Mouse (Mus musculus): ENCODE results near the gene Slc39a11. TPM values are rescaled to one million over a fixed set of nuclear protein-coding genes. Genes with fewer than 3 reads are reported as not detected.

The Slc39a11 gene
- polyA plus RNA-seq, 1 experiment: 14.7 TPM

GRCm38 (mm10) chr11:113225748-113226147 is 424.1 kb downstream of the Slc39a11 start:
- WGBS: 71% methylated on average over 3 of the region's 3 CpGs
- H3K4me3 ChIP-seq (replicated peaks; ENCODE audit: control insufficient read depth, low read depth, low read length): no peak overlapping the region

DNA sequence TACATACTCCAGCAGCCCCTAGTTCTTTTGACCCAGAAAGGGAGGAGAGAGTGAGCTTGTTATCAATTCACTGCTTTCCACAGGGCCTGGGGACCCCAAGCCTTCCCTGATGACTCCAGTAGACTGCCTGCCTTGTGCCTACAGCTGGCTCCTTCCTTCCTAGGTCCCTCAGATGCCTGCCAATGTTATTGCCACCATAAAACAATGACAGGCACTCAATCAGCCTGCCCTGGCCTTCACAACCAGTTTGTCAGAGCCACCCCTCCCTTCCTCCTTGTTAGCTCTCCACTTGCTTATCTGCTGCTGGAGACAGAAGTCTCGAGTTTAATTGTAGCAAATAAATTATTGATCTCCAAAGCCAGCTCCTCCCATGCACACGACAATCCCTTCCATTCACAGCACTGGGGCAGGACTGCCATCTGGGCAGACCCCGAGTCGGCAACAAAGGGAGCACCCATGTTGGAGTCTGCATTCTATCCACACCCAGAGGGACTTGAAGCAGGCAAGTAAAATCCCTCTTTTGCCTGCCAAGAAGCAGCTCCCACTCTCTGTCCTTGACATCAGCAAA is 426.0 kb downstream of the Slc39a11 start:
- no peaks in the 10 kb centered on the region for H3K4me1 ChIP-seq (ENCODE audit: control insufficient read depth, insufficient read depth, low read length)
- TF ChIP-seq CTCF (IDR thresholded peaks at IDR 0.05; ENCODE audit: control insufficient read depth, insufficient read depth, low read length): no peak
- WGBS: 32% methylated on average over 4 of the region's 4 CpGs

More at GRCm38 (mm10) chr11:113225748-113226147, 424.1 kb downstream of the Slc39a11 start:
- Histone ChIP-seq H3K4me1 (ENCODE audit: control insufficient read depth, insufficient read depth, low read length) (no peaks in the 10 kb centered on the region), H3K27ac (ENCODE audit: control insufficient read depth, insufficient read depth, low read depth, low read length, poor library complexity) (no peak overlapping the region)
- no peak for TF ChIP-seq POLR2A (IDR thresholded peaks at IDR 0.05; ENCODE audit: borderline replicate concordance, control insufficient read depth, low read depth, low read length)
- no peak for TF ChIP-seq CTCF (IDR thresholded peaks at IDR 0.05; ENCODE audit: control insufficient read depth, insufficient read depth, low read length)

GRCm38 (mm10) chr11:113221267-113222195 is 428.3 kb downstream of the Slc39a11 start:
- Histone ChIP-seq H3K27ac (ENCODE audit: control insufficient read depth, insufficient read depth, low read depth, low read length, poor library complexity) (no peak overlapping the region), H3K4me1 (ENCODE audit: control insufficient read depth, insufficient read depth, low read length) (no peaks in the 10 kb centered on the region), H3K4me3 (replicated peaks; ENCODE audit: control insufficient read depth, low read depth, low read length) (no peak overlapping the region)
- TF ChIP-seq POLR2A (IDR thresholded peaks at IDR 0.05; ENCODE audit: borderline replicate concordance, control insufficient read depth, low read depth, low read length) (no peak), CTCF (IDR thresholded peaks at IDR 0.05; ENCODE audit: control insufficient read depth, insufficient read depth, low read length) (no peak)
- 67% methylated on average over 18 of the region's 18 CpGs for WGBS

More for the DNA sequence above, 426.0 kb downstream of the Slc39a11 start:
- H3K4me3 ChIP-seq (replicated peaks; ENCODE audit: control insufficient read depth, low read depth, low read length): no peak overlapping the region
- H3K27ac ChIP-seq (ENCODE audit: control insufficient read depth, insufficient read depth, low read depth, low read length, poor library complexity): no peak overlapping the region

DNA sequence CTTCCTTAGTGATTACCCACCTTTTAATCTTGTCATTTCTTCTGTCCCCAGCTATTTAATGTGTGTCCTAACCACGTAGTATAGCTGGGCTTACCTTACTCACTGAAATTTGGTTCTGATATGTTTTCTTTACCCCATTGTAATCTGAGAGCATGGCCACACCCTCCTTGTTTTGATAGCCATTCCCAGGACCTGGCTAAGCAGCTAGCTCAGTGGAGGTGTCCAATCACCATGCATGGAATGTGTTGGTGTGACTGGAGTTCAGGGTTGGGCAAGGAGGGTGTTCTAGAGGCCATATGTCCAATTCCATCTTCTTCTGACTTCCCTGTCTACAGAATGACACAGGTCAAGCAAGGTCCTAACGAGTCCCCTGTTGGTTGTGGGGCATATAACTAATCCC is 429.2 kb downstream of the Slc39a11 start:
- Histone ChIP-seq H3K27ac (ENCODE audit: control insufficient read depth, insufficient read depth, low read depth, low read length, poor library complexity) (no peak overlapping the region), H3K4me1 (ENCODE audit: control insufficient read depth, insufficient read depth, low read length) (no peaks in the 10 kb centered on the region), H3K4me3 (replicated peaks; ENCODE audit: control insufficient read depth, low read depth, low read length) (no peak overlapping the region)
- WGBS: 66% methylated on average over 2 of the region's 2 CpGs
- TF ChIP-seq CTCF (IDR thresholded peaks at IDR 0.05; ENCODE audit: control insufficient read depth, insufficient read depth, low read length) (no peak), POLR2A (IDR thresholded peaks at IDR 0.05; ENCODE audit: borderline replicate concordance, control insufficient read depth, low read depth, low read length) (no peak)

GRCm38 (mm10) chr11:113214741-113215140 is 435.1 kb downstream of the Slc39a11 start:
- no peak overlapping the region for H3K27ac ChIP-seq (ENCODE audit: control insufficient read depth, insufficient read depth, low read depth, low read length, poor library complexity)
- H3K4me1 ChIP-seq (ENCODE audit: control insufficient read depth, insufficient read depth, low read length): no peaks in the 10 kb centered on the region
- 77% methylated on average over 7 of the region's 7 CpGs for WGBS
- H3K4me3 ChIP-seq (replicated peaks; ENCODE audit: control insufficient read depth, low read depth, low read length): no peak overlapping the region
- TF ChIP-seq CTCF (IDR thresholded peaks at IDR 0.05; ENCODE audit: control insufficient read depth, insufficient read depth, low read length) (no peak), POLR2A (IDR thresholded peaks at IDR 0.05; ENCODE audit: borderline replicate concordance, control insufficient read depth, low read depth, low read length) (no peak)

DNA sequence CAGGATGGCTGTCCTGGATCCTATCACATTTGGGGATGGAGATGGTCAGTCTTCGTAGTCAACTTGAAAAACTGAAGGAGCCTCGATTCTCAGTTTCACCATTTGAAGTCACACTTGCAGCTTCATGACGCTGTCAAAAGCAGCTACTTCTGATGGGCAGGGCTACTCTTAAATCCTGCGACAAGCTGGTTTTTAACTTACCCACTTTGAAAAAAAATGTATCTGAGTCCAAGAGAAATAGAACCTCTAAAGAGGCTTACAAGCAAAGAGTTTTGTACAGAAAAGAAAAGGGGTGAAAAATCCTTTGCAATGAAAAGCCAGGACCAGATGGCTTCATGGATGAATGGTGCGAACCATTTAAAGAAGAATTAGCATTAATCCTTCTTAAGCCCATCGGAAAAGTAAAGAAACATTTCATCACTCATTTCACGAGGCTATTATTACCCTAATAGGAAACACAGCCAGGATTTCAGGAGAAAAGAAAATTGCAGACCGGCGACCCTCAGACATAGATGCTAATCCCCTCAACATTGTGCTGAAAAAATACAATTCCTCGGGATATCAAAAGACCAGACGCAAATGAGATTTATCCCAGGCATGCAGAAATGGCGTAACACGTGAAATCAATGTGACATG is 437.4 kb downstream of the Slc39a11 start:
- no peak for TF ChIP-seq CTCF (IDR thresholded peaks at IDR 0.05; ENCODE audit: control insufficient read depth, insufficient read depth, low read length)
- TF ChIP-seq POLR2A (IDR thresholded peaks at IDR 0.05; ENCODE audit: borderline replicate concordance, control insufficient read depth, low read depth, low read length): no peak
- no peaks in the 10 kb centered on the region for H3K4me1 ChIP-seq (ENCODE audit: control insufficient read depth, insufficient read depth, low read length)
- 80% methylated on average over 13 of the region's 13 CpGs for WGBS
- no peak overlapping the region for H3K27ac ChIP-seq (ENCODE audit: control insufficient read depth, insufficient read depth, low read depth, low read length, poor library complexity)
- H3K4me3 ChIP-seq (replicated peaks; ENCODE audit: control insufficient read depth, low read depth, low read length): no peak overlapping the region

DNA sequence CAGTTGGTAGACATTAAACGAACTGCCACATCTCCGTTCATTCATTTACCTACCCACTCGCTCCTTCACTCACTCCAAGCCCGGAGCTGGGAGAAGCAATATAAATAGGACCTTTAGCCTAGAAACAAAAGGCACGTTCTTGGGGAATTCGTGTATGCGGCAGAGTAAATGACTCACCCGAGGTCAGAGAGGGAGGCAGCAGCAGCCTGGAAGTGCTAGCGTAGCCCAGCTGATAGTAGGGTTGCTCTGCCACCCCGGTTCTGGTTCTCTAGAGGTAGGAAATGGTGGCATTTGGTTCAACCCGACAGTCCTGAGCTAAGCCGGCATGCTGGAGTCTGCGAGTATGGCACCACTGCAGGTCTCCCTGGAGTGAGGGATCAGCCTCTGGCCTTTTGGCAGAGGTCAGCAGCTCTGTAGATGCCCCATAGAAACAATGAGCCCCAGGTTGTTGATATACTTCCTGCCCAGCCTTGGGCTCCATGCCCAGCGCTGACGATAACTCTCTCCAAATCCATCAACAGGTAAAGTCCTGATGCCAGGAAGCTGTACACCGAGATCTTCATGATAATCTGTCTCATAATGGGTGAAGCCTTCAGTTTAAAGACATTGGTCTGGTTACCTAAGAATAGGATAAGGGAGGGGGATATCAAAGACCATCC is 440.5 kb downstream of the Slc39a11 start:
- no peak overlapping the region for H3K27ac ChIP-seq (ENCODE audit: control insufficient read depth, insufficient read depth, low read depth, low read length, poor library complexity)
- TF ChIP-seq POLR2A (IDR thresholded peaks at IDR 0.05; ENCODE audit: borderline replicate concordance, control insufficient read depth, low read depth, low read length) (no peak), CTCF (IDR thresholded peaks at IDR 0.05; ENCODE audit: control insufficient read depth, insufficient read depth, low read length) (no peak)
- 73% methylated on average over 16 of the region's 16 CpGs for WGBS
- no peak overlapping the region for H3K4me3 ChIP-seq (replicated peaks; ENCODE audit: control insufficient read depth, low read depth, low read length)
- H3K4me1 ChIP-seq (ENCODE audit: control insufficient read depth, insufficient read depth, low read length): no peaks in the 10 kb centered on the region
